Mouse (Mus musculus) forebrain, embryonic 16.5 days (tissue): ENCODE measurements around the gene Zc3hav1. TPM values are rescaled to one million over a fixed set of nuclear protein-coding genes. Genes with fewer than 3 reads are reported as not detected.

Source experiments
- ATAC-seq: fragments of 200-750 bp; cut with Nextera tagmentation; 2 replicates; pipeline ENCODE4 v1.8.0; 2017; ENCODE audit warnings: mild to moderate bottlenecking, moderate library complexity
- H3K27ac ChIP-seq: fragments of 300-500 bp; sonication (generic); 2 replicates; pipeline ENCODE4 v1.5.1; 2014; ENCODE audit warnings: low read length, control low read depth
- H3K27me3 ChIP-seq: fragments of 300-500 bp; sonication (generic); replicated peaks from 2 replicates; pipeline ENCODE4 v1.6.1; 2014; ENCODE audit warnings: low read length; ENCODE audit not compliant: control insufficient read depth, insufficient read depth
- H3K36me3 ChIP-seq: fragments of 300-500 bp; sonication (generic); 2 replicates; pipeline ENCODE4 v1.6.1; 2014; ENCODE audit not compliant: control insufficient read depth, insufficient read depth
- H3K4me1 ChIP-seq: fragments of 300-500 bp; sonication (generic); replicated peaks from 2 replicates; pipeline ENCODE4 v1.6.1; 2014; ENCODE audit warnings: low read length; ENCODE audit not compliant: control insufficient read depth, insufficient read depth
- H3K4me2 ChIP-seq: fragments of 300-500 bp; sonication (generic); 2 replicates; pipeline ENCODE4 v1.6.1; 2014; ENCODE audit warnings: mild to moderate bottlenecking, low read length, control low read depth
- H3K4me3 ChIP-seq: fragments of 300-500 bp; sonication (generic); replicated peaks from 2 replicates; pipeline ENCODE4 v1.5.1; 2014; ENCODE audit warnings: mild to moderate bottlenecking, low read length, control low read depth
- H3K9ac ChIP-seq: fragments of 300-500 bp; sonication (generic); replicated peaks from 2 replicates; pipeline ENCODE4 v1.6.1; 2014; ENCODE audit warnings: low read depth, low read length, control low read depth
- H3K9me3 ChIP-seq: fragments of 300-500 bp; sonication (generic); 2 replicates; pipeline ENCODE4 v1.6.1; 2016; ENCODE audit warnings: low read length; ENCODE audit not compliant: control insufficient read depth
- WGBS: fragments of 180-500 bp; shearing (Covaris S2); extraction: QIAGEN DNeasy Blood & Tissue Kit; methylation state at CpG from one replicate; pipeline ENCODE4 v1.1.7; 2014; 5-methylcytosine and 5-hydroxymethylcytosine counted together
- polyA plus RNA-seq: library from polyadenylated mRNA; unstranded; fragments of >200 nt; fragmentation: Nextera tagmentation; extraction: Ambion mirVana; gene quantifications from 2 replicates; pipeline ENCODE4 v1.2.1, GENCODE M21; 2015

Gene Zc3hav1
- polyA plus RNA-seq, 1 experiment from 2014 or later: 0.73 TPM

- Histone ChIP-seq H3K4me2 (no peak overlapping the region), H3K27ac (no peak overlapping the region), H3K9me3 (no peaks in the 10 kb centered on the region), H3K4me3 (no peak overlapping the region), H3K27me3 (no peaks in the 10 kb centered on the region), H3K36me3 (no peaks in the 10 kb centered on the region), H3K9ac (no peak overlapping the region), H3K4me1 (no peaks in the 10 kb centered on the region)
- ATAC-seq: no peak
- WGBS: 92% methylated on average over 4 of the region's 4 CpGs
Observed at GRCm38 (mm10) chr6:38316050-38316449, 38.4 kb downstream of the Zc3hav1 start.

- H3K9ac ChIP-seq: no peak overlapping the region
- H3K36me3 ChIP-seq: no peaks in the 10 kb centered on the region
- no peaks in the 10 kb centered on the region for H3K4me1 ChIP-seq
- no peak overlapping the region for H3K4me3 ChIP-seq
- H3K27ac ChIP-seq: no peak overlapping the region
- no peaks in the 10 kb centered on the region for H3K9me3 ChIP-seq
- H3K4me2 ChIP-seq: no peak overlapping the region
- H3K27me3 ChIP-seq: no peaks in the 10 kb centered on the region
- no peak for ATAC-seq
Observed at GRCm38 (mm10) chr6:38309741-38310140, 44.7 kb downstream of the Zc3hav1 start.

- H3K27ac ChIP-seq: no peak overlapping the region
- ATAC-seq: no peak
- no peaks in the 10 kb centered on the region for H3K9me3 ChIP-seq
- WGBS: 76% methylated on average over 3 of the region's 3 CpGs
- H3K4me3 ChIP-seq: no peak overlapping the region
- no peak overlapping the region for H3K9ac ChIP-seq
- H3K27me3 ChIP-seq: no peaks in the 10 kb centered on the region
- H3K36me3 ChIP-seq: no peaks in the 10 kb centered on the region
- H3K4me2 ChIP-seq: no peak overlapping the region
- H3K4me1 ChIP-seq: no peaks in the 10 kb centered on the region
Observed at GRCm38 (mm10) chr6:38304981-38305380, 49.4 kb downstream of the Zc3hav1 start.

- peak; percentile 97 for ATAC-seq
- H3K9me3 ChIP-seq: no peaks in the 10 kb centered on the region
- H3K27ac ChIP-seq: peak within 1 kb of the TSS; percentile 86
- peak within 1 kb of the TSS; percentile 97 for H3K9ac ChIP-seq
- H3K4me1 ChIP-seq: peaks cover 10% of the 10 kb centered on the region
- H3K4me2 ChIP-seq: peak within 1 kb of the TSS; percentile 67
- WGBS: under 1% methylated on average over 69 of the region's 70 CpGs
- no peaks in the 10 kb centered on the region for H3K27me3 ChIP-seq
- peaks cover 10% of the 10 kb centered on the region; the same call in 1 of the 2 replicates for H3K36me3 ChIP-seq
- peak within 1 kb of the TSS; percentile 82 for H3K4me3 ChIP-seq
Observed at GRCm38 (mm10) chr6:38298761-38299401, 55.5 kb downstream of the Zc3hav1 start, which contains the start of gene Zc3hav1l. Zc3hav1l (minus strand) TSS chr6:38299259.

- Histone ChIP-seq H3K27me3 (no peaks in the 10 kb centered on the region), H3K27ac (peak overlapping the region; percentile 86), H3K4me2 (peak overlapping the region; percentile 67), H3K9me3 (no peaks in the 10 kb centered on the region), H3K36me3 (peaks cover 10% of the 10 kb centered on the region; the same call in 1 of the 2 replicates), H3K4me1 (peaks cover 10% of the 10 kb centered on the region), H3K4me3 (peak overlapping the region; percentile 82), H3K9ac (peak overlapping the region; percentile 97)
- WGBS: 1% methylated on average over 10 of the region's 10 CpGs
- peak; percentile 29 for ATAC-seq
Observed at GRCm38 (mm10) chr6:38298246-38298635, 56.2 kb downstream of the Zc3hav1 start.

GRCm38 (mm10) chr6:38297580-38298245, 56.7 kb downstream of the Zc3hav1 start:
- WGBS: 42% methylated on average over 12 of the region's 12 CpGs
- no peaks in the 10 kb centered on the region for H3K27me3 ChIP-seq
- peaks cover 10% of the 10 kb centered on the region; the same call in 1 of the 2 replicates for H3K36me3 ChIP-seq
- H3K9me3 ChIP-seq: no peaks in the 10 kb centered on the region
- peak overlapping the region; percentile 67 for H3K4me2 ChIP-seq
- H3K27ac ChIP-seq: peak overlapping the region; percentile 86
- peaks cover 10% of the 10 kb centered on the region for H3K4me1 ChIP-seq
- H3K9ac ChIP-seq: peak overlapping the region; percentile 97; the same call in 1 of the 2 replicates
- peak overlapping the region; percentile 82 for H3K4me3 ChIP-seq
- ATAC-seq: no peak

GRCm38 (mm10) chr6:38293708-38294107, 60.7 kb downstream of the Zc3hav1 start:
- Histone ChIP-seq H3K27me3 (no peaks in the 10 kb centered on the region), H3K4me1 (peaks cover 6% of the 10 kb centered on the region), H3K9ac (no peak overlapping the region), H3K36me3 (peaks cover 13% of the 10 kb centered on the region), H3K4me3 (no peak overlapping the region), H3K27ac (no peak overlapping the region), H3K9me3 (no peaks in the 10 kb centered on the region), H3K4me2 (no peak overlapping the region)
- no peak for ATAC-seq
- WGBS: 42% methylated on average over 3 of the region's 3 CpGs

GRCm38 (mm10) chr6:38292871-38293646, 61.3 kb downstream of the Zc3hav1 start:
- Histone ChIP-seq H3K4me2 (no peak overlapping the region), H3K9ac (no peak overlapping the region)

GRCm38 (mm10) chr6:38284422-38284821, 70.0 kb downstream of the Zc3hav1 start:
- Histone ChIP-seq H3K27ac (no peak overlapping the region), H3K4me3 (no peak overlapping the region), H3K4me1 (no peaks in the 10 kb centered on the region), H3K9me3 (peaks cover 5% of the 10 kb centered on the region), H3K36me3 (peaks cover 26% of the 10 kb centered on the region), H3K27me3 (no peaks in the 10 kb centered on the region), H3K9ac (no peak overlapping the region), H3K4me2 (no peak overlapping the region)
- ATAC-seq: no peak
- 97% methylated on average over 19 of the region's 19 CpGs for WGBS

More at GRCm38 (mm10) chr6:38292871-38293646, 61.3 kb downstream of the Zc3hav1 start:
- Histone ChIP-seq H3K4me1 (peaks cover 4% of the 10 kb centered on the region), H3K27ac (no peak overlapping the region), H3K36me3 (peaks cover 13% of the 10 kb centered on the region), H3K4me3 (no peak overlapping the region), H3K9me3 (no peaks in the 10 kb centered on the region), H3K27me3 (no peaks in the 10 kb centered on the region)
- 10% methylated on average over 11 of the region's 11 CpGs for WGBS
- no peak for ATAC-seq
